Mouse (Mus musculus): ENCODE measurements around the gene Cyb5b.

GRCm38 (mm10) chr8:107110629-107111330 is 39.7 kb upstream of the Cyb5b start:
- TF ChIP-seq POLR2A (IDR thresholded peaks at IDR 0.05; ENCODE audit: borderline replicate concordance, control insufficient read depth, low read depth, low read length) (no peak), CTCF (IDR thresholded peaks at IDR 0.05; ENCODE audit: control insufficient read depth, insufficient read depth, low read length) (no peak)
